Mouse (Mus musculus) heart, embryonic 11.5 days (tissue): Measurements from ENCODE around the gene Lrp11. TPM values are rescaled to one million over a fixed set of nuclear protein-coding genes. Genes with fewer than 3 reads are reported as not detected.

Experiments
- ATAC-seq: fragments of 200-750 bp; cut with Nextera tagmentation; replicated peaks from 2 replicates; pipeline ENCODE4 v1.8.0; 2017; ENCODE audit warnings: moderate library complexity; ENCODE audit not compliant: insufficient number of reproducible peaks, low FRiP score, low TSS enrichment
- H3K27ac ChIP-seq: fragments of 300-500 bp; sonication (generic); 2 replicates; pipeline ENCODE4 v1.5.1; 2014; ENCODE audit warnings: mild to moderate bottlenecking, low read depth, low read length
- H3K27me3 ChIP-seq: fragments of 300-500 bp; sonication (generic); 2 replicates; pipeline ENCODE4 v1.6.1; 2014; ENCODE audit warnings: mild to moderate bottlenecking, low read length, mixed read lengths; ENCODE audit not compliant: control insufficient read depth, insufficient read depth
- H3K36me3 ChIP-seq: fragments of 300-500 bp; sonication (generic); 2 replicates; pipeline ENCODE4 v1.6.1; 2014; ENCODE audit warnings: mild to moderate bottlenecking, low read length, moderate library complexity, mixed read lengths; ENCODE audit not compliant: control insufficient read depth, insufficient read depth
- H3K4me1 ChIP-seq: fragments of 300-500 bp; sonication (generic); 2 replicates; pipeline ENCODE4 v1.6.1; 2014; ENCODE audit warnings: low read length; ENCODE audit not compliant: control insufficient read depth, insufficient read depth
- H3K4me2 ChIP-seq: fragments of 300-500 bp; sonication (generic); 2 replicates; pipeline ENCODE4 v1.6.1; 2014; ENCODE audit warnings: mild to moderate bottlenecking, moderate library complexity
- H3K4me3 ChIP-seq: fragments of 300-500 bp; sonication (generic); 2 replicates; pipeline ENCODE4 v1.5.1; 2014; ENCODE audit warnings: low read depth, low read length
- H3K9ac ChIP-seq: fragments of 300-500 bp; sonication (generic); 2 replicates; pipeline ENCODE4 v1.6.1; 2014; ENCODE audit warnings: mild to moderate bottlenecking, low read depth, low read length, moderate library complexity
- H3K9me3 ChIP-seq: fragments of 300-500 bp; sonication (generic); replicated peaks from 2 replicates; pipeline ENCODE4 v1.6.1; 2016; ENCODE audit warnings: low read length; ENCODE audit not compliant: control insufficient read depth
- WGBS: fragments of 180-500 bp; shearing (Covaris S2); extraction: QIAGEN DNeasy Blood & Tissue Kit; methylation state at CpG from one replicate; pipeline ENCODE4 v1.1.7; 2014; ENCODE audit not compliant: insufficient replicate concordance; 5-methylcytosine and 5-hydroxymethylcytosine counted together
- polyA plus RNA-seq: library from polyadenylated mRNA; unstranded; fragments of >200 nt; fragmentation: Nextera tagmentation; extraction: Ambion mirVana; gene quantifications from 2 replicates; pipeline ENCODE4 v1.2.1, GENCODE M21; 2014

The Lrp11 gene
- polyA plus RNA-seq, 1 experiment from 2014 or later, result 2.1 TPM

DNA sequence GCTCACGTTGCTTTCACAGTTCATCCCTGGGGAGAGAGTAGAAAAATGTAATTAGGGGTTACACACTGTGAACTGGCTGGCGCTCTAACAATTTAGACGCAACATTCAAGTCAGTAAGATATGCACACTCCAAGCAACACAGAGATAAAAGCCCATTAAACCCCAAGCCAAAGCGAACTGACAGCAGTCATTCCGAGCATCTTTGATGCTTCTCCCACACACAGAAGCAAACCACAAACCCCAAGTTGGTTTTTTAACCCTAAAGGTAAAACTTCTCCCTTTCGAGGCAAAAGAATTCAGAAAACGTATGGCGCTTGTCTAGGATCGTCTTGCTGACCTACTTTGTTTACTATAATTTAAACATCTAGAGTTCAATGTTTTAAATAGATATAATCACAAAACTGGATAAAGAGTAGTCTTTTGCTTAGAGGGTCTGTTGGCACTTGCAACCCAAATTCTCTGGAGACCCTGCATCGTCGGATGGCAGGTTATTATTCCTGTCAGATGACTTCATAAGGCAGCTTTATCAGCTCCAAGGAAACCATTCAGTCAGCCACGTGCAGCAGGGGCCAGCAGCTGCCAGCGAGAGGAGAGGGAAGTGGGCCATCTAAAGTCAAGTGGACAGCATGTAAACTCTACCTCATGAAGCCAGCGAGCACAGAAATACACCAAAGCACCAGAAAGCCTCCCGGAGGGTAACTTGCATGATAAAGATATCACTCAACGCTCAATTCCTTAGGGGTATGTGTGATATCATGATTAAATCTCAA is 41.5 kb downstream of the Lrp11 start:
- H3K27ac ChIP-seq, result no peak overlapping the region

GRCm38 (mm10) chr10:7640366-7640765 is 50.8 kb downstream of the Lrp11 start:
- Histone ChIP-seq H3K9ac (no peak overlapping the region), H3K27ac (no peak overlapping the region), H3K4me3 (no peak overlapping the region), H3K4me2 (no peak overlapping the region), H3K9me3 (no peaks in the 10 kb centered on the region), H3K4me1 (no peaks in the 10 kb centered on the region), H3K36me3 (peaks cover 16% of the 10 kb centered on the region), H3K27me3 (no peaks in the 10 kb centered on the region)
- ATAC-seq, result no peak
- 96% methylated on average over 12 of the region's 12 CpGs for WGBS

More for the DNA sequence above, 41.5 kb downstream of the Lrp11 start:
- H3K4me1 ChIP-seq, result peaks cover 9% of the 10 kb centered on the region; the same call in 1 of the 2 replicates
- 64% methylated on average over 16 of the region's 16 CpGs for WGBS
- no peak overlapping the region for H3K9ac ChIP-seq
- H3K4me3 ChIP-seq, result no peak overlapping the region
- ATAC-seq, result no peak
- no peaks in the 10 kb centered on the region for H3K27me3 ChIP-seq
- H3K9me3 ChIP-seq, result no peaks in the 10 kb centered on the region
- H3K36me3 ChIP-seq, result no peaks in the 10 kb centered on the region
- H3K4me2 ChIP-seq, result no peak overlapping the region

DNA sequence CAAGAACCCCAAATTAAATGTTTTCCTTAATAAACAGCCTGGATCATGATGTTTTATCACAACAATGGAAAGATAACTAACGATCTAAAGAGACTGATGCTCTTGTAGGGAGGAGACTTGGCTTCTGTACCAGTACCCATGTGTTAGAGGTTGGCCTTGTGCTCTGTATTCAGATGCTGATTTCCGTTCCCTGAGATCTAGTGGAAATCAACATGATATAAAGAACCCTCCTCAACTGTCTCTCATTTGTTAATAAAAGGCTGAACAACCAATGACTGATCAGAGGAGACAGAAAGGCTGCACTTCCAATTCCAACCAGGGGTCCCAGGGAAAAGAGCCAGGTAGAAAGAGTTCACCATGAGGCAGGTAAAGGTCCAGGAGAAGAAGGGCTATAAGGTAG is 56.3 kb downstream of the Lrp11 start:
- Histone ChIP-seq H3K4me3 (no peak overlapping the region), H3K36me3 (peaks cover 19% of the 10 kb centered on the region), H3K9me3 (no peaks in the 10 kb centered on the region), H3K4me2 (no peak overlapping the region), H3K9ac (no peak overlapping the region), H3K27me3 (no peaks in the 10 kb centered on the region), H3K4me1 (no peaks in the 10 kb centered on the region), H3K27ac (no peak overlapping the region)
- 82% methylated on average over 2 of the region's 2 CpGs for WGBS
- no peak for ATAC-seq

DNA sequence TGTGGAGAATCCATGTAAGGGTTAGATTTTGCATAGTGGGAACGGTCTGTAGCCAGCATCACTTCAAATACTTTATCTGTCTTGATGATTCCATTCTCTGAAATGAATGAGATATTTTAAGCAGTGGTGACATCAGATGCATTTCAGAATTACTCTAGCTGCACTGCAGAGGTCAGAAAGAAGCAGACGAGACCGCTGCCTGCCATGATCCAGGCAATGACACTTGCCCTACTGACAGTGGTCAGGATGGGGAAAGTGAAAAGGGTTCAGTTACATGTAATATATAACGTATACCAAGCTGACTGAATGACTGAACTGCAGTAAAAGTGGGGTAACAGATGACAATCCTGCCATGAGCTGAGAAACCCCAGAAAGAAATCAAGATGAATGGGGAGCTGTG is 59.5 kb downstream of the Lrp11 start:
- ATAC-seq, result no peak
- no peak overlapping the region for H3K4me3 ChIP-seq
- H3K36me3 ChIP-seq, result peaks cover 13% of the 10 kb centered on the region
- no peak overlapping the region for H3K27ac ChIP-seq
- H3K4me1 ChIP-seq, result no peaks in the 10 kb centered on the region
- no peak overlapping the region for H3K9ac ChIP-seq
- no peaks in the 10 kb centered on the region for H3K27me3 ChIP-seq
- 71% methylated on average over 4 of the region's 4 CpGs for WGBS
- no peaks in the 10 kb centered on the region for H3K9me3 ChIP-seq
- H3K4me2 ChIP-seq, result no peak overlapping the region

- H3K27me3 ChIP-seq, result no peaks in the 10 kb centered on the region
- H3K4me3 ChIP-seq, result no peak overlapping the region
- H3K4me1 ChIP-seq, result no peaks in the 10 kb centered on the region
- H3K9me3 ChIP-seq, result no peaks in the 10 kb centered on the region
- H3K36me3 ChIP-seq, result peaks cover 13% of the 10 kb centered on the region
- H3K4me2 ChIP-seq, result no peak overlapping the region
- 91% methylated on average over 2 of the region's 2 CpGs for WGBS
- no peak overlapping the region for H3K27ac ChIP-seq
- H3K9ac ChIP-seq, result no peak overlapping the region
- no peak for ATAC-seq
These were observed 61.5 kb downstream of the Lrp11 start for GRCm38 (mm10) chr10:7651057-7651456.

DNA sequence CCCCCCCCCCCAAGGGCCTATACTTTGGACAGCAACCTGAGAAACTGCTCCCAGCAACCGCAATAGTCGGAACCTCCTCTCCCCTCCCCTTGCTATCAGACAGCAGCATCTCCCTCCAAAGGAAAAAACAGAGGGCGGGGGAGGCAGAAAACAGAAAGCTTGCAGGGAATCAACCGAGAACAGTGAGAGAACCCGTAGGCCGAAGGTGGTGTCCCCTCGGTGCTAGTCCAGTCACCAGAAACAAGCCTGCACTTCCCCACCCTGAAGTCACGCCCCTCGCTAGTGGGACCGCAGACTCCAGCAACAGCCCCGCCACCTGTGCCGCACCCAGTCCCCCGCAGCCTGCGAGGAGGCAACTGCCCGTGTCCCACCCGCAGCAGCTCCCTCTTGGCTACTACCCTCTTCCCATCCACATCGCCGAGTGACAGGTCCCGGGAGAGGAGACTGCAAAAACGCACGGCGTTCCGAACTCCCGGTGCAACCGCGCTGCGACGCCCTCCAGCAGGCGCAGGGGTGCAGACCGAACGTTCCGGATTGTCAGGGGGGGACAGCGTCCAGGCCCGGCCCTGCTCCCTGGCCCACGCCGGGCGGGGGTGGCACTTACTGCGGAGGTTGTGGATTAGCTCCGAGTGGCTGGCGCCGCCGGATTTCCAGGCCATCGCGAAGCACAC is 73.0 kb downstream of the Lrp11 start:
- WGBS, result 0% methylated on average over 44 of the region's 44 CpGs
- peak; percentile 72 for ATAC-seq
- no peaks in the 10 kb centered on the region for H3K27me3 ChIP-seq

GRCm38 (mm10) chr10:7663159-7664026 is 73.8 kb downstream of the Lrp11 start:
- Histone ChIP-seq H3K27me3 (no peaks in the 10 kb centered on the region), H3K4me3 (peak overlapping the region; percentile 92), H3K4me1 (peaks cover 9% of the 10 kb centered on the region; the same call in 1 of the 2 replicates), H3K9ac (peak overlapping the region; percentile 86), H3K27ac (peak overlapping the region; percentile 94), H3K9me3 (no peaks in the 10 kb centered on the region), H3K4me2 (peak overlapping the region; percentile 92), H3K36me3 (no peaks in the 10 kb centered on the region)
- peak; percentile 93 for ATAC-seq
- WGBS, result under 1% methylated on average over 63 of the region's 64 CpGs

More for the DNA sequence above, 73.0 kb downstream of the Lrp11 start:
- Histone ChIP-seq H3K9ac (peak overlapping the region; percentile 86), H3K4me3 (peak overlapping the region; percentile 92), H3K36me3 (no peaks in the 10 kb centered on the region), H3K4me1 (0 out of 2 replicates have a peak, but pooled peaks cover 5% of the 10 kb centered on the region), H3K27ac (peak overlapping the region; percentile 94), H3K9me3 (no peaks in the 10 kb centered on the region), H3K4me2 (peak overlapping the region; percentile 92)

DNA sequence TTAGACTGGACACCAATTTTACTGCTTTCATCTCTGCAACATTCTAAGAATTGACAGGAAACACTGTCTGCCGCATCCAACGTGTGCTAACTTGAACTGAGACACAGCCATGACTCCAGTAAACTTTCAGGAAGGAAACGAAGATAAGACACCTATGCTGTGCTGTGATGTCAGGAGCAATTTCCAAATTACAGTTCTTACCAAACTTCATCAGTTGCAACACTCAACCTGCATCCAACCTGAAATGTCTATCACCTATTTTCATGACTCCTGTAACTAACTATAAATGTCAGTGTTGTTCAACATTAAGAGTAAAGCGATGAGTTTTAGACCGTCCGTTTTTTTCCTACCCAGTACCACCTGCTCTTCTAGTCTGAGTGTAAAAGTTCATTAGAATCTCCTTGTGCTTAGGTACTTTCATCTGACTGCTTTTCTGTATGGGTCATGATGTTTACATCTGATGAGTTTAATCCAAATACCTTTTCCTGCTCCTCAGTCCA is 74.5 kb downstream of the Lrp11 start:
- no peaks in the 10 kb centered on the region for H3K9me3 ChIP-seq
- 55% methylated on average over 6 of the region's 6 CpGs for WGBS
- peak overlapping the region; percentile 92 for H3K4me2 ChIP-seq
- peaks cover 9% of the 10 kb centered on the region; the same call in 1 of the 2 replicates for H3K4me1 ChIP-seq
- H3K36me3 ChIP-seq, result no peaks in the 10 kb centered on the region
- peak overlapping the region; percentile 92 for H3K4me3 ChIP-seq
- peak overlapping the region; percentile 94; the same call in 1 of the 2 replicates for H3K27ac ChIP-seq
- H3K27me3 ChIP-seq, result no peaks in the 10 kb centered on the region
- peak overlapping the region; percentile 86 for H3K9ac ChIP-seq
- ATAC-seq, result no peak
